Mouse (Mus musculus): ENCODE measurements around the gene Dapp1.
A peak's percentile ranks its signal among the peaks of the same experiment; 100 is the strongest.

Gene Dapp1

GRCm38 (mm10) chr3:137981382-137981750 lies at the start of gene Dapp1:
Gene Dapp1, minus strand, starts transcription at chr3:137981545.
- peak; percentile 82 for DNase-seq

- no peak for DNase-seq
Observed at GRCm38 (mm10) chr3:138030563-138030962, 49.2 kb upstream of the Dapp1 start.

- DNase-seq, result no peak
Observed at GRCm38 (mm10) chr3:138029351-138029750, 48.0 kb upstream of the Dapp1 start.

DNA sequence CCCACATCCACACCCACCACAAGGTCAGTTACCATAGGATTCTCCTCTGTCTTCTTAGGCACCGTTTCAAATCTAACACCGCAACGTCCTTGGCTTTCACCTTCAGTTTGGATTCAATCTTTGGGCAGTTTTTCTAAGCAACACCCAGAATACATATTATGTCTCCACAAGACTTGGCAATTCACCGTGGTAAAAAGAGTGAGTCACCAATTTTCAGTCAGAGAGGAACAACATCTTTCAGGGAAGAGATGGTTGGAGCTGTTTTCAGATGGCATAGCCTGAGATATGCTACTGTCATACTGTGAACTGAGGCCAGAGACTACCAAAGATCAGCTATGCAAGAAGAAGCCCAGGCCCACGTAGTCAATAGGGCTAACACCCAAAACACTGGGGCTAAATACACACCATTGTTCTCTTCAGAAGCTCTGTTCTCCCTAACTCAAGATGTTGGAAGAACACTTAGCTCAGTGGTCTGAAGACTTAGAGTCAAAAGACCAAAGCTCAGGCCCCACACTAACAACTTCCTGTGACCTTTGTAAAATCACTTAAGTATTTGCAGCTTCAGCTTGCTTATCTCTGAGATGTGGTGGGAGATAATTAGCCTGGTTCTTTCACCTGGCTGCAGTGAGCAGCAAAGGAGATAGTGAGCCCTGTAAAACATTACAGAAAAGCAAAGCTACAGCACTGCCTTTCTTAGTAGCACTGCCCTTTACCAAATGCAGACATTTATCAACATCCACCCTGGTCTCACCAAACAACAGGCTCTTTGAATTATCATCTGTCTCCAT lies 46.4 kb upstream of the Dapp1 start:
- no peak for DNase-seq

DNA sequence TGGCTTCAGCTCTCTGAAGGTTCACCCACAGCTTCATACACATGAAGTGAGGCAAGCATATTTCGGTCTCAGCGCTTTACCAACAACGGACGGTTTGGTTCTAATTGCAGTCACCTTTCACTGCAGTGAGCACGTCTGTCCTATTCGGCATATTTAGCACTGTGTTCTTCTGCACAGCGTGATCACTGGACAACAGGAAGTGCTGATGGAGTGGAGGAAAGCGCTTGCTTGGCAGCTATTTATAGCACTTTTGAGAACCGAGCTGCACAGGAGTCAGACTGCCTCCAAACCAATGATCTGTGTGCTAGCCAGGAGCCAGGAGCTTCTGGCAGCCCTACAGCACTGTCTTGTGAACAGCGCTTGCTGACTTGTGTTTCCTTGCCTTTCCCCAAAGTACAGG lies 44.9 kb upstream of the Dapp1 start:
- no peak for DNase-seq

DNA sequence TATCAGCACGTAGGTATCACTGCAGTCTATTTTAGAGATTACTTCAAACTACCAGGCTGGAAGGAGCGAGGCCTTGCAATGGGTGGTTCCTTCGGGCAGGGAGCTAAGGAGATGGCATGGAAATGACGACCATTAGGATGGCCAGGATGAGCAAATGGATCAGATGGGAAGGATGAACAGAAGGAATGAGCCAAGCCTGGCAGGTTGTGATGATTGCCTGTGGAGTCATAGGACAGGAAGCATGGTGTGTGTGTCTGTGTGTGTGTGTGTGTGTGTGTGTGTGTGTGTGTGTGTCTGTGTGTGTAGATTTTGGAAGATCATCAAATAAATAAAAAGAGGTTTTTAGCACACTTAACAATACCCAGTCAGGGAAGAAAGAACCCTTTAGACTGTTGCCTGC lies 41.3 kb upstream of the Dapp1 start:
- DNase-seq, result no peak

DNA sequence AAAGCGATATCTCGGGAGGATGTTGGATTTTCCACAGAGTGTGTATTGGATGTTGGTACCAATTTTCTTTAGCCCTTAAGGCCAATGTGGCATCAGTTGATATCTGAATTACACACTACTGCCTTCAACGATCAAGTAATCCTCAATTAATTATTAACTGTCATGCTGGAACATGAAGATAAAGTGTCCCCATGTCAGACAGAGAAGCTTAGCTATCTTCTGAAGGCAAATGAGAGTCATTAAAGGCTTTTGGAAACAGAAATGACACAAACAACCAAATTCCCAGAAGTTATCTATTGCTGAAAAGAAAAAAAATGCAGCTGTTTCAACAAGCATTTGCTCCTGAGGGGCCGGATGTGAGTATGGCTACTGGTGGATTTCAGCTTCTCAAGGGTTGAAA lies 40.7 kb upstream of the Dapp1 start:
- no peak for DNase-seq

GRCm38 (mm10) chr3:138016810-138017209 lies 35.5 kb upstream of the Dapp1 start:
- no peak for DNase-seq

DNA sequence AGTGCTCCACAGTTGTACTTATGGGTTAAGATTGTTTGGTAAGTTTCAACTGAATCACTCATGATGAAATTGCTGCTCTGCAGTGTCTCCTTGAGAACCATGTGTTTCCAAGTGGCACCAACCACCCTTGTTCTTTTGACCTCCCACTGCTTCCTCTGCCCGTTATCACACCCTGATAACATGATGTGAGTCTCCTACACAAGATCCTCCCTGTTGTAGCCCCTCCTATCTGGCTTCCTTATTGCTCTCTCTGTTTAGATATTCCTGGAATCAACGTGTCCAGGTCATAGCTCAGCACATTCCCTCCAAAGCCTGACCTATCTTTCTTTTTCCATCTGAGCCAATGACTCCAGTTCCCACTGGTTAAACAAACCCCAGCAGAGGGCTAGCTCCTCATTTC lies 33.4 kb upstream of the Dapp1 start:
- DNase-seq, result no peak

DNA sequence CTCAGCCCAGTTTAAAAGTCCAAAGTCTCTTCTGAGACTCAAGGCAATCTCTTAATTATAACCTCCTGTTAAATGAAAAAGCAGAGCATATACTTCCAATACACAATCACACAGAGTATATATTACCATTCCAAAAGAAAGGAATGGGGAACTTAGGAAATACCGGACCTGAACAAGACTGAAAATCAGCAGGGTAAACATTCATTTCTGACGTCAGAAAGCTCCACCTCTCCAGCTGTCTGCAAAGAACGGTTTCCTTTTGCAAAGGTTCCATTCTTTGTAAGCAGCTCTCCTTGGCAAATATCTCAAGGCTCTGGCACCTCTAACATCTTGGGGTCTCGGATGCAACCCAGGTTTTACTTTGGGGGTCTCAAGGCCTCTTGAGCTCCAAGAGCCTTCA lies 31.0 kb upstream of the Dapp1 start:
- DNase-seq, result no peak

- DNase-seq, result no peak
Observed at GRCm38 (mm10) chr3:138008152-138008551, 26.8 kb upstream of the Dapp1 start.

DNA sequence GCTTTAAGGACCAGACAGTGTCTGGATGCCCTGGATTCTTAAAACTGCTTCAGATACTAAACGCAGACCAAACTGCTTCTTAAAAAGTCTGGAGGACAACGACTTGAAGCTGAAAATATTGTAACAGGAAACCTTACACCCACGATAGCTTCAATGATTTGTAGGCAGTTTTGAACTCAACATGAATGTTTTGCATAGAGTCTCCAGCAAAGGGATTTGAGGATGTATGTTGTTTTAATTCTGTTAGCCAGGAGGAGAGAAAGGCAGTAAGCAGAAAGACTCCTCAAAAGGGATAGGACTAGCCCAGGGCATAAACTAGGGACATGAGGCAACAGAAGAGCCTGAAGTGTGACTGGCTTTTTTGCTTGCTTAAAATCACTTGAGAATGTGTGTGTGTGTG lies 25.6 kb upstream of the Dapp1 start:
- no peak for DNase-seq

GRCm38 (mm10) chr3:138003264-138003663 lies 21.9 kb upstream of the Dapp1 start:
- DNase-seq, result no peak

GRCm38 (mm10) chr3:138002545-138002944 lies 21.2 kb upstream of the Dapp1 start:
- no peak for DNase-seq

DNA sequence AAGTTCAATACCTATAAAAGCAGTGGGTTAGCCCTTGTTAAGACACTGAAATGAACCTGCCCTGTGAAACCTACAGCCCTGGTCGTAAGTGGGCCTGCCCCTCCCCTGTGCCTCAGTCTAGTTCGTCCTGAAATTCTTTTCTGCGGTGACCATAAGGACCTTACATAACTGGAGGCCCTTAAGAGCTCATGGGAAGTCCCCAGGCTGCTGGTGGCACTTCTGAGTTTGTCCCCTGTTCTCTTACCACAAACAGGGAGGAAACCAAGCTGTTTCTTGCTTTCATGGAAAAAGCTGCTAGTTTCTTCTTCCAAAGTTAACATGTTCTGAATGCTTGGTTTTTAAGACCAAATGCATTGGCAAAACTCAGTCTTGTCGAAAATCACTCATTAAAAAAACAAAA lies 20.5 kb upstream of the Dapp1 start:
- peak; percentile 38 for DNase-seq

- DNase-seq, result no peak
Observed at GRCm38 (mm10) chr3:138000724-138001069, 19.4 kb upstream of the Dapp1 start.

- DNase-seq, result no peak
Observed at GRCm38 (mm10) chr3:138000062-138000723, 18.8 kb upstream of the Dapp1 start.

DNA sequence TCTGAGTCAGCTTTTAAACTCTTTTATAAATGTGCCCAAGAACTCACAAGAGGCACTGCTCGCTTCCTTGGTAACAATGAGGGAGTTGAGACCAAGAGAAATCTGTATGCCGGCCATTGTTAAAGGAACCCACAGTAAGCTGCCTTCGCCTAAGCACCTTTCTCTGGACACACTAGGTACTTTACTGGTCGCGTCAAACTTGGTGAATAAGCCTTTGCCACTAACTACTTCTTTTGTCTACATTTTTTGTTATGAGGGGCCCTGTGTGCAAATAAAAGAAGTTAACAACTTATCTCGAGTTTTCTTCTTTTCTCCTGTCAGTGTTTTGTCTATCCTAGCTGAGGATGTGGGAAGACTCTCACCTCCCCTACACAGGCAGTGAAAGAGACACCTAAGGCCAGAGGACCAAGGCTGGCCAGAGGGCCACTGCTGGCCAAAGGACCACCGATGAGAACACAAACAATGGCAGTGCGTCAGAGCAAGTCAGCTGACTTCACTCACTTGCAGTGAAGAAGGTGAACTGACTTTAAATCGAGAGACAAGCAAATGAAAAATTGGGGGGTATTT lies 18.0 kb upstream of the Dapp1 start:
- no peak for DNase-seq

GRCm38 (mm10) chr3:137998491-137999223 lies 17.3 kb upstream of the Dapp1 start:
- DNase-seq, result no peak

DNA sequence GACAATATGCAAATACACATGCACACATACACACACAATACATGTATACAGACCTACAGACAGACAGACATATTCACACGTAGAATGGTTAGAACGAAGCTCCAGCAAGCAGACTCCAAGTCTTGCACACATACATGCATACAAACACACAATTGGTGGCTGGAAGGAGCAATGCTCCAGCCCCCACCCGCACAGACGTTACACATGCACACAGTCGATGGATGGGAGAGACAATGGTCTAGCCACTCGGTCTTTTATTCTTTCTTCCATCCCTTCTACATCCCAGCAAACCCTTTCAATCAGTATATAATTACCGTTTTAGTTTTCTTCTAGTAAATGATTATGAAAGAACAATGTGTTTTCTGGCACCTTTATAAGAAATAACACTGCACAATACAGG lies 14.1 kb upstream of the Dapp1 start:
- no peak for DNase-seq

GRCm38 (mm10) chr3:137994196-137994595 lies 12.9 kb upstream of the Dapp1 start:
- DNase-seq, result no peak

- DNase-seq, result no peak
Observed at GRCm38 (mm10) chr3:137992366-137992765, 11.0 kb upstream of the Dapp1 start.

GRCm38 (mm10) chr3:137991183-137991582 lies 9.8 kb upstream of the Dapp1 start:
- peak; percentile 95 for DNase-seq

- no peak for DNase-seq
Observed at GRCm38 (mm10) chr3:137989405-137989804, 8.1 kb upstream of the Dapp1 start.
